Mouse (Mus musculus) hindbrain, postnatal 0 days (tissue): ENCODE measurements around the gene Gdap1l1. TPM values are rescaled to one million over a fixed set of nuclear protein-coding genes. Genes with fewer than 3 reads are reported as not detected.

Experiments
- ATAC-seq: fragments of 200-750 bp; cut with Nextera tagmentation; 2 replicates; pipeline ENCODE4 v1.8.0; 2017; ENCODE audit warnings: mild to moderate bottlenecking, moderate TSS enrichment, moderate library complexity
- DNase-seq: peaks from one replicate; pipeline ENCODE4 v3.0.0-alpha.2; 2015; ENCODE audit warnings: low spot score
- H3K27ac ChIP-seq: fragments of 300-500 bp; sonication (generic); 2 replicates; pipeline ENCODE4 v1.5.1; 2014; ENCODE audit warnings: mild to moderate bottlenecking
- H3K27me3 ChIP-seq: fragments of 300-500 bp; sonication (generic); 2 replicates; pipeline ENCODE4 v1.6.1; 2014; ENCODE audit warnings: low read length, mixed read lengths; ENCODE audit not compliant: insufficient read depth
- H3K36me3 ChIP-seq: fragments of 300-500 bp; sonication (generic); 2 replicates; pipeline ENCODE4 v1.6.1; 2014; ENCODE audit warnings: low read length, mixed read lengths; ENCODE audit not compliant: insufficient read depth
- H3K4me1 ChIP-seq: fragments of 300-500 bp; sonication (generic); 2 replicates; pipeline ENCODE4 v1.6.1; 2014; ENCODE audit warnings: antibody characterized with exemption, low read length, mixed read lengths; ENCODE audit not compliant: insufficient read depth
- H3K4me2 ChIP-seq: fragments of 300-500 bp; sonication (generic); 2 replicates; pipeline ENCODE4 v1.6.1; 2014; ENCODE audit warnings: low read depth, mild to moderate bottlenecking, low read length, moderate library complexity, mixed read lengths
- H3K4me3 ChIP-seq: fragments of 300-500 bp; sonication (generic); 2 replicates; pipeline ENCODE4 v1.5.1; 2014; ENCODE audit warnings: low read length
- H3K9ac ChIP-seq: fragments of 300-500 bp; sonication (generic); replicated peaks from 2 replicates; pipeline ENCODE4 v1.6.1; 2014; ENCODE audit warnings: mild to moderate bottlenecking, low read length, moderate library complexity, mixed read lengths
- H3K9me3 ChIP-seq: fragments of 300-500 bp; sonication (generic); 2 replicates; pipeline ENCODE4 v1.6.1; 2016; ENCODE audit warnings: low read length, mixed read lengths
- CTCF ChIP-seq: IDR thresholded peaks from 2 replicates; pipeline ENCODE4 v1.5.1; 2016; ENCODE audit warnings: antibody characterized with exemption, control low read depth, low read depth
- WGBS: fragments of 180-500 bp; shearing (Covaris S2); extraction: QIAGEN DNeasy Blood & Tissue Kit; methylation state at CpG from one replicate; pipeline ENCODE4 v1.1.7; 2014; 5-methylcytosine and 5-hydroxymethylcytosine counted together
- polyA plus RNA-seq: library from polyadenylated mRNA; unstranded; fragments of >200 nt; fragmentation: Nextera tagmentation; extraction: Ambion mirVana; gene quantifications from 2 replicates; pipeline ENCODE4 v1.2.1, GENCODE M21; 2015
- total RNA-seq: library from RNA; depleted of rRNA; stranded (reverse); fragments of >200 nt; gene quantifications from 2 replicates; pipeline ENCODE4 v1.2.3, GENCODE M21; 2014; rRNA removed

The Gdap1l1 gene
- total and polyA plus RNA-seq, 2 experiments from 2014 or later, result 123 to 149 TPM

DNA sequence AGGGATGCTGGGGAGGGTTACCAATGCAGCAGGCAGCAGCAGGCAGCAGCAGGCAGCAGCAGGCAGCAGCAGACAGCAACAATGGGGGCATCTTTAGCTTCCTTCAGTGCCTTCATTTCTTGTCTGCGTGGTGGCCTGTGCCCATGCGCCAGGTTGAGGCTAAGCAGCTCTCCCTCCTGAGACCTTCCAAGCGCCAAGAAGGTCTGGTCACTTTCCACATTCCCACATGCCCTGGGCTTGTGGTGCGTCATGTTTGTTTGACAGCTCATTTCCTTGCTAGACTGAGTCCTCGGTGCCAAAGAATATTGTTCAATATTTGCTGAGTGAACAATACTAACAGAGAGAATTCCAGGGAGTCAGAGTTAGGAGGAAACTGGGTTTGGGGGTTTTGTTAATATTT lies 55.7 kb downstream of the Gdap1l1 start:
- WGBS, result 48% methylated on average over 5 of the region's 5 CpGs
- Histone ChIP-seq H3K36me3 (no peaks in the 10 kb centered on the region), H3K4me2 (no peak overlapping the region), H3K9me3 (no peaks in the 10 kb centered on the region), H3K27ac (no peak overlapping the region), H3K9ac (no peak overlapping the region), H3K27me3 (no peaks in the 10 kb centered on the region), H3K4me3 (no peak overlapping the region), H3K4me1 (0 out of 2 replicates have a peak, but pooled peaks cover 3% of the 10 kb centered on the region)
- DNase-seq (peak; percentile 50), ATAC-seq (peak; percentile 46; the same call in 1 of the 2 replicates)
- no peak for TF ChIP-seq CTCF

DNA sequence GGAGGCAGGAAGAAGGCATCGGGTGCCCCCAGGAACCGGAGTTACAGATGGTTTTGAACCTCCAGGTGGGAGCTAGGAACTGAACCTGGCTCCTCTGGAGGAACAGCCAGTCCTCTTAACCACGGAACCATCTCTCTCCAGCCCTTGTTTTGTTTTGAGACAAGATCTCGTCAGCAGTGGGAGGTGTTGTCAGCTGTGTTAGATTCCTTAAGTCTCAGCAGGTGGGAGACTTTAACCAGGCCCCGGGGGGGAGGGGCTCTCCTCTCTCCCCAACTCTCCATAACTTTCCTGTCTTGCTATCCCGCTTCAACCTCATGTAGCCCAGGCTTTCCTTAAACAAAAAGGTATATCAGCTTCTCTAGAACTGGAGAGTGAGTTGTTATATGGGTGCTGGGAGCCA lies 56.2 kb downstream of the Gdap1l1 start:
- no peaks in the 10 kb centered on the region for H3K36me3 ChIP-seq
- H3K27ac ChIP-seq, result no peak overlapping the region
- H3K4me2 ChIP-seq, result no peak overlapping the region
- no peaks in the 10 kb centered on the region for H3K27me3 ChIP-seq
- H3K4me3 ChIP-seq, result no peak overlapping the region
- no peaks in the 10 kb centered on the region for H3K9me3 ChIP-seq
- DNase-seq (no peak), ATAC-seq (no peak)
- no peak for TF ChIP-seq CTCF
- H3K9ac ChIP-seq, result no peak overlapping the region
- WGBS, result 47% methylated on average over 6 of the region's 6 CpGs
- 0 out of 2 replicates have a peak, but pooled peaks cover 3% of the 10 kb centered on the region for H3K4me1 ChIP-seq

DNA sequence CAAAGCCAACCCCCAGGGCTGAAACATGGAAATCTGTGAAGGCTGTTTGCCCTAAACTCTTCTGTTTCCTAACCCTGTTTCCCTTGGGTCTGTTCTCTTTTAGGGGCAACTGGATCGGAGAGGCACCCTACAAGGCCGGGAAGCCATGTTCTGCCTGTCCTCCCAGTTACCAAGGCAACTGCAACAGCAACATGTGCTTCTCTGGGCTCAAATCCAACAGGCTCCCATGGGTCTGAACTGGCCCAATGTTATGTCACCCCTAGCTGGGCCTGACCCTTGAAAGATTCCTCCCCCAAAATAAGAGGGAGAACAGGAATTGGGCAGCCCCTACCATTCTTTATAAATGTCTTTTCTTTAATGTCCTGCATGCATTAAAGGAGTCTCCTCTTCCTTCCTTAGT lies 63.9 kb downstream of the Gdap1l1 start:
- no peak for TF ChIP-seq CTCF
- Histone ChIP-seq H3K4me1 (no peaks in the 10 kb centered on the region), H3K27me3 (no peaks in the 10 kb centered on the region), H3K4me3 (no peak overlapping the region), H3K36me3 (no peaks in the 10 kb centered on the region), H3K9me3 (no peaks in the 10 kb centered on the region), H3K27ac (no peak overlapping the region), H3K4me2 (no peak overlapping the region), H3K9ac (no peak overlapping the region)
- ATAC-seq, result no peak
- peak; percentile 37 for DNase-seq
- 46% methylated on average over 2 of the region's 2 CpGs for WGBS

DNA sequence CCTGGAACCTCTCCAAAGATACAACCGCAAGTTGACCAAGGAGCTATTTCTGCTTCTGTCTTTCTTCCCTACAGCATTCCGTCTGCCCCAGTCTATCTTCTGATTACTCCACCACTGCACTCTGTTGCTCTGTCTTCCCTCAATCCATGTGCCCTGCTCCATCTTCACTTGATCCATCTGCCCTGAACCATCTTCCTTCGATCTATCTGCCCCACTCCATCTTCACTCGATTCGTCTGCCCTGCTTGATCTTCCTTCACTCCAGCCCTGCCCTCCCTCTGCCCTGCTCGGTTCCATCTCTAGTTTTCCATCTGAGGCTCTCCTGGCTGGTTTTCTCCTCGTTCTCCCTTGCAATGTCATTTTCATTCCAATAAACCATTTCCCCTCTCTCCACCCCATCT lies 64.9 kb downstream of the Gdap1l1 start:
- 74% methylated on average over 7 of the region's 7 CpGs for whole genome bisulfite sequencing
- H3K4me1 ChIP-seq, result no peaks in the 10 kb centered on the region
- TF ChIP-seq CTCF, result no peak
- no peak overlapping the region for H3K27ac ChIP-seq
- H3K9me3 ChIP-seq, result no peaks in the 10 kb centered on the region
- H3K4me3 ChIP-seq, result no peak overlapping the region
- H3K27me3 ChIP-seq, result no peaks in the 10 kb centered on the region
- no peaks in the 10 kb centered on the region for H3K36me3 ChIP-seq
- DNase-seq (no peak), ATAC-seq (no peak)
- no peak overlapping the region for H3K9ac ChIP-seq
- no peak overlapping the region for H3K4me2 ChIP-seq

Other genes with a start within 250 kb of the Gdap1l1 start
- 4.3 and 5.0 TPM in 2 replicates for gene Tox2, start 235.4 kb upstream of the Gdap1l1 start, total RNA-seq
- 15.2 and 19.1 TPM in 2 replicates for gene Tox2, start 235.4 kb upstream of the Gdap1l1 start, polyA plus RNA-seq
- 1.2 and 1.4 TPM in 2 replicates for gene Jph2, start 40.5 kb upstream of the Gdap1l1 start, total RNA-seq
- gene Jph2, start 40.5 kb upstream of the Gdap1l1 start, polyA plus RNA-seq, result 0.83 and 0.88 TPM in 2 replicates
- 22.9 and 29.5 TPM in 2 replicates for gene Oser1, start 13.8 kb upstream of the Gdap1l1 start, total RNA-seq
- 59.6 and 60.5 TPM in 2 replicates for gene Oser1, start 13.8 kb upstream of the Gdap1l1 start, polyA plus RNA-seq
- gene Fitm2, start 34.2 kb downstream of the Gdap1l1 start, total RNA-seq, result 26.5 and 33.2 TPM in 2 replicates
- gene Fitm2, start 34.2 kb downstream of the Gdap1l1 start, polyA plus RNA-seq, result 14.9 and 15.1 TPM in 2 replicates
- 0.73 and 2.1 TPM in 2 replicates for gene R3hdml, start 53.8 kb downstream of the Gdap1l1 start, total RNA-seq
- 1.0 TPM in 2 replicates for gene R3hdml, start 53.8 kb downstream of the Gdap1l1 start, polyA plus RNA-seq
- 0.05 TPM in 1 of 2 replicates, not detected in the other for gene Hnf4a, start 68.3 kb downstream of the Gdap1l1 start, total RNA-seq
- not detected in 2 replicates for gene Hnf4a, start 68.3 kb downstream of the Gdap1l1 start, polyA plus RNA-seq
- gene Ttpal, start 163.8 kb downstream of the Gdap1l1 start, total RNA-seq, result 54.6 and 59.7 TPM in 2 replicates
- gene Ttpal, start 163.8 kb downstream of the Gdap1l1 start, polyA plus RNA-seq, result 27.9 and 28.0 TPM in 2 replicates
- gene Serinc3, start 206.7 kb downstream of the Gdap1l1 start, total RNA-seq, result 82.6 and 97.4 TPM in 2 replicates
- gene Serinc3, start 206.7 kb downstream of the Gdap1l1 start, polyA plus RNA-seq, result 35.9 and 36.5 TPM in 2 replicates
- gene Pkig, start 219.9 kb downstream of the Gdap1l1 start, total RNA-seq, result 70.8 and 95.2 TPM in 2 replicates
- 136 and 141 TPM in 2 replicates for gene Pkig, start 219.9 kb downstream of the Gdap1l1 start, polyA plus RNA-seq